In the genomic region with DNA sequence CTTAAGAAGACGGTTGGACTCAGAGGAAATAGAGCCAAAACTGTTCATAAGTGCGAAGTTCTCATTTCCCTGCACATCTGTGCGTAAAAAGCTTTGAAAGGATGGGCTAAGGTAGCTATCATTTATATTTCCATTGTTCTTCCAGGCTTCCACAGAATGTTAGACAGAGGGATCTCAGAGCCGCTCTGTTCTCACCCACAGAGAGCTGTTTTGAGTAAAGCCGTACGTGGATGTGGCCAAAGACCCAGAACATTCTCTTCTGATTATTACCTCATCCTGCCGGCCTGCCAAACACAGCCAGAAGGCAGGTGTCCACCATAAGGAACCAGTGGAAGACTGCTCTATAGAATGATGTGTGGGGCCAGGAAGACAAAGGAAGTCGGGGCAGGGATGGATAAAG, we compare ENCODE assay signal across 13 mouse cellular contexts. TPM values are rescaled to one million over a fixed set of nuclear protein-coding genes. Genes with fewer than 3 reads are reported as not detected.
DNase-seq lines count a peak whose midpoint lies in the region; ATAC-seq and TF ChIP-seq lines count a peak whose summit lies in the region.
"Had no signal": no experiment of that assay in that cellular context is flagged by ENCODE, and none has a peak within 500 bp of the region (broad histone marks: within the 10 kb centered on the region; RNA-seq: fewer than 3 reads in every experiment).

No protein-coding gene starts in this region.

- DNase-seq in gastrocnemius, adult 2 months: peak; percentile 35
- no peak for DNase-seq in gastrocnemius, postnatal 14 days
- DNase-seq in neural tube, embryonic 11.5 days (ENCODE audit: low spot score): no peak
- DNase-seq in gastrocnemius, postnatal 36 days: no peak
- DNase-seq: adrenal gland, adult 8-10 months; B cell, adult 2 months; lung, adult 2 months had no signal

- no peak overlapping the region for H3K4me3 ChIP-seq in gastrocnemius, adult 2 months
- no peak overlapping the region for H3K4me3 ChIP-seq in neural tube, embryonic 11.5 days (ENCODE audit: low read depth, low read length)
- H3K4me3 ChIP-seq in neural tube, embryonic 15.5 days (replicated peaks): no peak overlapping the region
- no peak overlapping the region for H3K4me3 ChIP-seq in heart, embryonic 16.5 days (ENCODE audit: low read length)
- H3K4me3 ChIP-seq in stomach, embryonic 16.5 days (replicated peaks; ENCODE audit: low read length): no peak overlapping the region
- no peak overlapping the region for H3K4me3 ChIP-seq in midbrain, embryonic 13.5 days (replicated peaks)
- H3K4me3 ChIP-seq: left cerebral cortex, adult 2 months had no signal

- intact Hi-C loops in gastrocnemius, adult 2 months (cut with DNase I): loop anchor here (1.0 to 10.0 kb wide), 2 partner anchors 213 to 312 kb away; no protein-coding TSS in a partner anchor
- intact Hi-C loops in gastrocnemius, postnatal 14 days (cut with DNase I; ENCODE audit: low total_unique reads): loop anchor here (5.0 kb wide), 1 partner anchor 311 kb away; no protein-coding TSS in a partner anchor
- intact Hi-C loops in gastrocnemius, postnatal 36 days (cut with DNase I): no loop called here

- no peaks in the 10 kb centered on the region for H3K9me3 ChIP-seq in neural tube, embryonic 11.5 days (ENCODE audit: control insufficient read depth, low read length)
- H3K9me3 ChIP-seq in neural tube, embryonic 15.5 days (replicated peaks): no peaks in the 10 kb centered on the region
- H3K9me3 ChIP-seq in heart, embryonic 16.5 days (replicated peaks; ENCODE audit: control insufficient read depth, low read length): no peaks in the 10 kb centered on the region
- H3K9me3 ChIP-seq in stomach, embryonic 16.5 days (replicated peaks; ENCODE audit: control insufficient read depth, low read length): no peaks in the 10 kb centered on the region
- H3K9me3 ChIP-seq in midbrain, embryonic 13.5 days: no peaks in the 10 kb centered on the region

- no peak overlapping the region for H3K9ac ChIP-seq in neural tube, embryonic 11.5 days (ENCODE audit: low read length)
- no peak overlapping the region for H3K9ac ChIP-seq in neural tube, embryonic 15.5 days (replicated peaks)
- no peak overlapping the region for H3K9ac ChIP-seq in heart, embryonic 16.5 days (ENCODE audit: low read length)
- peak overlapping the region; percentile 46; the same call in 1 of the 2 replicates for H3K9ac ChIP-seq in stomach, embryonic 16.5 days (ENCODE audit: low read length)
- H3K9ac ChIP-seq in midbrain, embryonic 13.5 days (replicated peaks): no peak overlapping the region

- H3K27ac ChIP-seq in gastrocnemius, adult 2 months: peak overlapping the region; percentile 16; the same call in 1 of the 2 replicates
- H3K27ac ChIP-seq in neural tube, embryonic 11.5 days (ENCODE audit: low read depth, low read length): peak overlapping the region; percentile 50
- H3K27ac ChIP-seq in neural tube, embryonic 15.5 days (replicated peaks): no peak overlapping the region; the same call in 1 of the 2 replicates
- peak overlapping the region; percentile 14; the same call in 1 of the 2 replicates for H3K27ac ChIP-seq in heart, embryonic 16.5 days (ENCODE audit: low read length)
- peak overlapping the region; percentile 80 for H3K27ac ChIP-seq in stomach, embryonic 16.5 days (ENCODE audit: low read length)
- H3K27ac ChIP-seq in midbrain, embryonic 13.5 days: no peak overlapping the region
- H3K27ac ChIP-seq: left cerebral cortex, adult 2 months had no signal

- H3K4me1 ChIP-seq in neural tube, embryonic 11.5 days (ENCODE audit: control insufficient read depth, insufficient read depth, low read length): peaks cover 18% of the 10 kb centered on the region
- peaks cover 35% of the 10 kb centered on the region for H3K4me1 ChIP-seq in neural tube, embryonic 15.5 days
- H3K4me1 ChIP-seq in heart, embryonic 16.5 days (ENCODE audit: control insufficient read depth, insufficient read depth, low read length): peaks cover 21% of the 10 kb centered on the region
- peaks cover 26% of the 10 kb centered on the region for H3K4me1 ChIP-seq in stomach, embryonic 16.5 days (ENCODE audit: control insufficient read depth, insufficient read depth, low read length)
- peaks cover 25% of the 10 kb centered on the region for H3K4me1 ChIP-seq in midbrain, embryonic 13.5 days (replicated peaks)

- H3K27me3 ChIP-seq in neural tube, embryonic 11.5 days (ENCODE audit: control insufficient read depth, insufficient read depth, low read length): no peaks in the 10 kb centered on the region
- H3K27me3 ChIP-seq in neural tube, embryonic 15.5 days (replicated peaks): no peaks in the 10 kb centered on the region
- no peaks in the 10 kb centered on the region for H3K27me3 ChIP-seq in heart, embryonic 16.5 days (ENCODE audit: control insufficient read depth, insufficient read depth, low read length)
- H3K27me3 ChIP-seq in stomach, embryonic 16.5 days (ENCODE audit: control insufficient read depth, insufficient read depth, low read length): no peaks in the 10 kb centered on the region
- H3K27me3 ChIP-seq in midbrain, embryonic 13.5 days: no peaks in the 10 kb centered on the region

- no peak for ATAC-seq in neural tube, embryonic 11.5 days (ENCODE audit: insufficient read depth, low FRiP score, low TSS enrichment)
- ATAC-seq in neural tube, embryonic 15.5 days (ENCODE audit: low FRiP score): no peak
- ATAC-seq in heart, embryonic 16.5 days (replicated peaks; ENCODE audit: extremely low read depth, insufficient read depth, low FRiP score): no peak
- peak; percentile 45; the same call in 1 of the 2 replicates for ATAC-seq in stomach, embryonic 16.5 days (ENCODE audit: insufficient read depth, low FRiP score)
- no peak for ATAC-seq in midbrain, embryonic 13.5 days
- ATAC-seq: inflammation-experienced regulatory T-cells, adult 6 months had no signal

- H3K36me3 ChIP-seq in neural tube, embryonic 11.5 days (ENCODE audit: control insufficient read depth, insufficient read depth, low read length): no peaks in the 10 kb centered on the region
- no peaks in the 10 kb centered on the region for H3K36me3 ChIP-seq in neural tube, embryonic 15.5 days
- H3K36me3 ChIP-seq in heart, embryonic 16.5 days (ENCODE audit: control insufficient read depth, insufficient read depth): no peaks in the 10 kb centered on the region
- no peaks in the 10 kb centered on the region for H3K36me3 ChIP-seq in stomach, embryonic 16.5 days (ENCODE audit: control insufficient read depth, insufficient read depth, low read length)
- no peaks in the 10 kb centered on the region for H3K36me3 ChIP-seq in midbrain, embryonic 13.5 days

- no peak overlapping the region for H3K4me2 ChIP-seq in neural tube, embryonic 11.5 days (ENCODE audit: low read depth)
- H3K4me2 ChIP-seq in neural tube, embryonic 15.5 days: no peak overlapping the region
- no peak overlapping the region for H3K4me2 ChIP-seq in heart, embryonic 16.5 days (ENCODE audit: low read depth, low read length)
- H3K4me2 ChIP-seq in stomach, embryonic 16.5 days (ENCODE audit: low read depth, low read length): no peak overlapping the region
- H3K4me2 ChIP-seq in midbrain, embryonic 13.5 days (replicated peaks): no peak overlapping the region

- no peak for TF ChIP-seq CTCF in gastrocnemius, adult 2 months (IDR thresholded peaks at IDR 0.05)

- WGBS in neural tube, embryonic 11.5 days: 55% methylated on average over 8 of the region's 8 CpGs
- WGBS in neural tube, embryonic 15.5 days: 57% methylated on average over 8 of the region's 8 CpGs
- 70% methylated on average over 8 of the region's 8 CpGs for WGBS in heart, embryonic 16.5 days
- 50% methylated on average over 8 of the region's 8 CpGs for WGBS in stomach, embryonic 16.5 days
- 90% methylated on average over 8 of the region's 8 CpGs for WGBS in midbrain, embryonic 13.5 days

RNA-seq across cellular contexts. Expression of a gene that starts 21.9 kb away (rescaled TPM):
- not detected for total RNA-seq in gastrocnemius, adult 2 months (2021)
- not detected for total RNA-seq in gastrocnemius, postnatal 14 days (2021)
- not detected in 2 replicates for polyA plus RNA-seq in neural tube, embryonic 11.5 days (2014; fragmentation: Nextera tagmentation; extraction: Ambion mirVana)
- 0.20 and 0.24 TPM in 2 replicates for polyA plus RNA-seq in neural tube, embryonic 15.5 days (2015; fragmentation: Nextera tagmentation; extraction: Ambion mirVana)
- not detected in 2 replicates for polyA plus RNA-seq in heart, embryonic 16.5 days (2015; fragmentation: Nextera tagmentation; extraction: Ambion mirVana)
- polyA plus RNA-seq in stomach, embryonic 16.5 days (2015; fragmentation: Nextera tagmentation; extraction: Ambion mirVana): not detected in 2 replicates
- 0.21 TPM in 1 of 2 replicates, not detected in the other for polyA plus RNA-seq in midbrain, embryonic 13.5 days (2015; fragmentation: Nextera tagmentation; extraction: Ambion mirVana)
- total RNA-seq in gastrocnemius, postnatal 36 days (2021): not detected
- total RNA-seq: adrenal gland, adult 8-10 months; left cerebral cortex, adult 2 months had no signal
- polyA plus RNA-seq: inflammation-experienced regulatory T-cells, adult 6 months; lung, adult 2 months had no signal

RNA-seq across cellular contexts. Expression of a gene that starts 32.3 kb away (rescaled TPM):
- total RNA-seq in gastrocnemius, adult 2 months (2021): 10 to 100 TPM; 14.4 to 15.6 TPM
- 10 to 100 TPM; 17.2 to 19.4 TPM for total RNA-seq in gastrocnemius, postnatal 14 days (2021)
- polyA plus RNA-seq in neural tube, embryonic 11.5 days (2014; fragmentation: Nextera tagmentation; extraction: Ambion mirVana): 34.7 and 38.4 TPM in 2 replicates
- 33.8 and 35.5 TPM in 2 replicates for polyA plus RNA-seq in neural tube, embryonic 15.5 days (2015; fragmentation: Nextera tagmentation; extraction: Ambion mirVana)
- 27.0 and 31.7 TPM in 2 replicates for polyA plus RNA-seq in heart, embryonic 16.5 days (2015; fragmentation: Nextera tagmentation; extraction: Ambion mirVana)
- 36.3 and 39.7 TPM in 2 replicates for polyA plus RNA-seq in stomach, embryonic 16.5 days (2015; fragmentation: Nextera tagmentation; extraction: Ambion mirVana)
- 36.4 and 39.1 TPM in 2 replicates for polyA plus RNA-seq in midbrain, embryonic 13.5 days (2015; fragmentation: Nextera tagmentation; extraction: Ambion mirVana)
- total RNA-seq in gastrocnemius, postnatal 36 days (2021): 10 to 100 TPM; 15.0 TPM

Comparison
In these comparisons a context has a peak if more than half of its experiments do, and no peak if none do; other contexts are left out.
1. H3K27ac ChIP-seq: peak in gastrocnemius, adult 2 months (single experiment), neural tube, embryonic 11.5 days (single experiment), heart, embryonic 16.5 days (single experiment) and stomach, embryonic 16.5 days (single experiment); none in neural tube, embryonic 15.5 days (single experiment) and midbrain, embryonic 13.5 days (single experiment).